Mouse (Mus musculus) liver, adult 2 months (tissue): ENCODE data around the gene Mlh3. TPM values are rescaled to one million over a fixed set of nuclear protein-coding genes. Genes with fewer than 3 reads are reported as not detected.

Source experiments
- DNase-seq: peaks from one replicate; pipeline ENCODE4 v3.0.0-alpha.2; 2011; ENCODE audit warnings: low read depth, low spot score; ENCODE audit errors: extremely low read depth
- H3K27ac ChIP-seq: fragments of 200-500 bp; replicated peaks from 2 replicates; pipeline ENCODE4 v1.5.1; 2012; ENCODE audit warnings: low read depth, mild to moderate bottlenecking, control low read depth, inconsistent platforms, low read length; ENCODE audit not compliant: insufficient read depth
- H3K27me3 ChIP-seq: fragments of 200-500 bp; 2 replicates; pipeline ENCODE4 v1.6.1; 2012; ENCODE audit warnings: mild to moderate bottlenecking, moderate library complexity, low read length, inconsistent platforms; ENCODE audit not compliant: control insufficient read depth, insufficient read depth
- H3K36me3 ChIP-seq: fragments of 200-500 bp; 2 replicates; pipeline ENCODE4 v1.6.1; 2012; ENCODE audit warnings: low read length, inconsistent platforms; ENCODE audit not compliant: control insufficient read depth, insufficient read depth
- H3K4me1 ChIP-seq: fragments of 200-500 bp; 2 replicates; pipeline ENCODE4 v1.6.1; 2011; ENCODE audit warnings: low read length; ENCODE audit not compliant: control insufficient read depth, insufficient read depth
- H3K4me3 ChIP-seq: fragments of 200-500 bp; 2 replicates; pipeline ENCODE4 v1.5.1; 2011; ENCODE audit warnings: low read depth, mild to moderate bottlenecking, control low read depth, low read length, moderate library complexity; ENCODE audit not compliant: insufficient read depth
- H3K79me2 ChIP-seq: fragments of 200-500 bp; 2 replicates; pipeline ENCODE4 v1.6.1; 2012; ENCODE audit warnings: inconsistent platforms, mild to moderate bottlenecking, low read length, moderate library complexity; ENCODE audit not compliant: control insufficient read depth, insufficient read depth
- H3K9ac ChIP-seq: fragments of 200-500 bp; 2 replicates; pipeline ENCODE4 v1.6.1; 2012; ENCODE audit warnings: low read depth, mild to moderate bottlenecking, control low read depth, inconsistent platforms, low read length
- CTCF ChIP-seq: fragments of 200-500 bp; IDR thresholded peaks from 2 replicates; pipeline ENCODE4 v1.5.1; 2011; ENCODE audit warnings: low read depth, low read length, control low read depth
- POLR2A ChIP-seq: fragments of 200-500 bp; IDR thresholded peaks from 2 replicates; pipeline ENCODE4 v1.6.1; 2011; ENCODE audit warnings: low read length, control low read depth; ENCODE audit not compliant: insufficient read depth; ENCODE audit errors: extremely low read depth
- WGBS: fragments of 180-500 bp; shearing (Covaris S2); methylation state at CpG from one replicate; pipeline ENCODE4 v1.1.7; 2018; 5-methylcytosine and 5-hydroxymethylcytosine counted together
- polyA plus RNA-seq: library from polyadenylated mRNA; depleted of rRNA; stranded (reverse); fragments of >200 nt; gene quantifications from 2 replicates; pipeline ENCODE4 v1.2.3, GENCODE M21; 2012
- total RNA-seq: library from RNA; depleted of rRNA; stranded (reverse); fragments of >200 nt; gene quantifications from 2 replicates; pipeline ENCODE4 v1.2.3, GENCODE M21; 2014

Mlh3 gene
- total and polyA plus RNA-seq, 2 experiments: 3.3 to 6.5 TPM

DNA sequence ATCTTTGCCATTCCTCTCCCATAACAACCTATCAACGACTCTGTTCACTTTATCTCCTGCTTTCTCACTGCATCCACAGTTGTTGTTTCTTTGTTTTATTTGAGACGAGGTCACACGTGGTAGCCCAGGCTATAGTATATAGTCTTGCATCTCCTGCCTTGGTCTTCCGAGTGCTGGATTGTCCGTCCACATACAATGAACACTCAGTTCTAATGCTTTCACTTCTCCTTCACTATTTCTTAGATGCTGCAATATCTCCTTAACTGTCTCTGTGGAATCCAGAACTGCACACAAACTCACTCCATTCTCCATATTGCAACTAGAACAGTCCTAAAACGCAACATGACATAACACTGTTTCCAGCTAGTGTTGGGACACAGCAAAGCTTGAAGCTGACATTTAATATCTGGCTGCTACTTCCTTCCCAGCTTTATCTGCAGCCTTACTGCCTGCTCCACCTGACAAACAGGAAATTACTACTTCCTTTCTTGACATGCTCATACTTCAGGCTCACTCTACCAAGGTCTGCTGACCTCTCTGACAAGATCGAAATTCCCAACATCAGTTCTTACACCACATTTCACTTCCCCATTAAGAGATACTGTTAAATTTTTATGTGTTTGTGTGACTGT, 13.3 kb downstream of the Mlh3 start:
- no peaks in the 10 kb centered on the region for H3K27me3 ChIP-seq
- H3K36me3 ChIP-seq: peaks cover 11% of the 10 kb centered on the region
- H3K79me2 ChIP-seq: no peaks in the 10 kb centered on the region
- TF ChIP-seq CTCF: no peak
- no peak for TF ChIP-seq POLR2A
- H3K4me3 ChIP-seq: no peak overlapping the region
- DNase-seq: peak; percentile 35
- 70% methylated on average over 7 of the region's 7 CpGs for WGBS
- H3K4me1 ChIP-seq: no peaks in the 10 kb centered on the region; the same call in 1 of the 2 replicates
- peak overlapping the region; percentile 49; the same call in 1 of the 2 replicates for H3K27ac ChIP-seq
- no peak overlapping the region for H3K9ac ChIP-seq

DNA sequence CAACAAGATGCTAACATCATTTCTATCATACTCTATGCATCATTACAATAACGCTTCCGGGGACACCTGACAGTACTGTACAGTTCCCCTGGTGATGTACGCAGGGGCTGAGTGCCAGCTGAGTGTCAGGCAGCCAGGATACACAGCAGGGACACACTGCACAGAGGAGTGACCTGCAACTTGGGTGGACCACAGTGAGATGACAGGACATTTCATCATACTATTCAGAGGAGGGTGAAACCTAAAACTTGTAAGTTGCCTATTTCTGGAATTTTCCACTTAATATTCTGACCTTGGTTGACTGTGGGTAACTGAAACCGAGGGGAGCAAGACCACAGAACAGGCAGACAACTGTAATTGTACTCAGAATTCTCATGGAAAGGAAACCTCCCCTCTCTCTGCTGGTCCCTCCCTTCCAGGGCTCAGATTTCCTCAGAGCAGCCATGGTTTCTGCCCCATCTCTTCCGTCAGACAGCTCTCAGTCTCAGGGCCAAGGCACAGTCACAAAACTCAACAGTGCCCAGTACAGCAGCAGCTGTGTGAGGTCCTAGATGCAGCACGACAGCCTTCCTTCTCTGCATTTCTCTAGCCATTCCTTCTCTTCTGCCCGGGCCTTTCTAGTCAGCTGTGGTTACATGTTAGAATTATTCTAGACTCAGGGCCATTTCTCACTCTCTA, 14.2 kb downstream of the Mlh3 start:
- DNase-seq: no peak
- H3K79me2 ChIP-seq: no peaks in the 10 kb centered on the region
- no peak overlapping the region for H3K27ac ChIP-seq
- H3K27me3 ChIP-seq: no peaks in the 10 kb centered on the region
- 83% methylated on average over 7 of the region's 7 CpGs for WGBS
- TF ChIP-seq CTCF (no peak), POLR2A (no peak)
- H3K4me1 ChIP-seq: no peaks in the 10 kb centered on the region; the same call in 1 of the 2 replicates
- H3K36me3 ChIP-seq: peaks cover 11% of the 10 kb centered on the region
- no peak overlapping the region for H3K9ac ChIP-seq
- H3K4me3 ChIP-seq: no peak overlapping the region

DNA sequence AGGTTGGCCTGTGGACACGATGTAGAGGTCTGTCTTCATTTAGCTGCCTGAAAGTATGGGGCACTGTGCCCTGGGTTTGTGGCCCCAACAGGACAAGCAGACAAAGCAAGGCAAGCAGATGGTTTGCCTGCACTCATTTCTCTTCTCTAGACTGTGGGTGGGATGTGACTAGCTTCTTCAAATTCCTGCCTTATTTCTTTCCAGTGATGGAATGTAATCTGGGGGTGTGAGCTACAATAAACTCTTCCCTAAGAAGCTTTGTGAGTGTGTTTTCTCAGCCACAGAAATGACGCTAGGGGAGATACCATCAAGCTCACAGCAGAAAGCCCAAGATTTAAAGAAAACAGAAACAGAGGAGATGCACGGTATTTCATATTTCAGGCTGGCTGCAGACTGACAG, 18.3 kb downstream of the Mlh3 start:
- Histone ChIP-seq H3K27ac (no peak overlapping the region), H3K27me3 (no peaks in the 10 kb centered on the region), H3K79me2 (no peaks in the 10 kb centered on the region), H3K36me3 (peaks cover 9% of the 10 kb centered on the region), H3K4me3 (no peak overlapping the region), H3K4me1 (no peaks in the 10 kb centered on the region), H3K9ac (no peak overlapping the region)
- TF ChIP-seq POLR2A (no peak), CTCF (no peak)
- DNase-seq: no peak
- 93% methylated on average over 3 of the region's 3 CpGs for WGBS

DNA sequence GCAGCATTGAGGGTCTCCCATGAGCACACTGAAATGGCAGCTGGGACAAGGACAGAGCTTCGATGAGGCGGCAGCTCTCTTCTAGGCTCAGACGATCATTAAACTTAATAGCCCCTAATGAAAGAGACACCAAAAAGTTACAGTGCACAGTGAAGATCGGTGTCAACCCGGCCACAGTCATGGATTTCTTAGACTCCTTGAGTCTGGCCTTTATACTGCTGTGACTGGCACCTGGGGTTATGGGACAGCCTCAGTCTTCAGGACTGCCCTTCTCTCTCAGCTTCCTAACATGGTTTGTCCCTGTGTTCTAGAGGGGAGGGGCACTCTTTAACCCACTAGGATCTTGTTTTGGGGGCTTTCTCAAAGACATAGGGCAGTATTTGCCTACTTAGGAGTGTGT, 32.8 kb downstream of the Mlh3 start:
- WGBS: 95% methylated on average over 5 of the region's 5 CpGs
- no peak overlapping the region for H3K9ac ChIP-seq
- no peak for DNase-seq

DNA sequence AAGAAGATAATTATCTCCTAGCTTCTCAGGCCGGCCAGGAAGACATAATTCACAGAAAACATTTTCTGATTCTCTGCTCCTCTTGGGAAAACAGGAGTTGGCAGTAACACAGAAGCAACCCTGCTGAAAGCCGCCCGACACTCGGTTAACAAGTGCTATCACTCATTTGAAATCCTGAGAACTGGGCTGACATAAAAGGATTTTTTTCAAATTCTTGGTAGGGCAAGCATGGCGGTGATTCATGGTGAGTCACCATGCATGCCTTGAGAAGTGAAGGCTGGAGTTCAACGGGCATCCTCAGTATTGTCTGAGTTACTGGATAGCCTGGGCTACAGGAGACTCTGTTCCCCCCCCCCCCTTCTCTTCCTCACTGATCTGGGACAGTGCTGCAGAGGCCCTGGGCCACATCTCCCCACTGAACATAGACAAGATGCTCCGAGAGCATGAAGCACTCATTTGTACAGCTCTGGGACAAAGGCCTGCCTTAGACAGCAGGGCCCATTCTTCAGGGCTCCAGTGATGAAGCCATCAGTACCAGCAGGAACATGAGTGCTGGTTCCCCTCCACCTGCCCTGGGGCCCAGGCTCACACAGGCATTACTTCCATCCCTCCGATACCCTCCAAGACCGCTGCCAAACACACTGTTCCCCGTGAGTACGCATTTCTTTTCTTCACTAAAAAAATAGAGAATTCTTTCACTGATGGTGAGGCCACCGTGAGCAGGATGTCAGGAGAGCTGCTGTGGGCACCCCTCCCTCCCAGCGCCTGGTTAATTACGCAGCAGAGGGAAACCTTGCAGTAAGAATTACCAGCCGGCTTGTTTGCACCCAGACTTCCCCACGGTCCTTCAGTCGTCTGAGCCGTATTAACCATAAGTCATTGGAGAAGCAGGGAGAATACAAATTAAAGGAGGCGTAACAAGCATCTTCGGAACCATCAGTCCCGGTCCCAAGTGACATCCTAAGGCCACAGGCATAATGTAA, 36.7 kb downstream of the Mlh3 start:
- Histone ChIP-seq H3K4me3 (no peak overlapping the region), H3K27ac (no peak overlapping the region), H3K79me2 (no peaks in the 10 kb centered on the region), H3K36me3 (peaks cover 9% of the 10 kb centered on the region; the same call in 1 of the 2 replicates), H3K9ac (no peak overlapping the region), H3K4me1 (no peaks in the 10 kb centered on the region), H3K27me3 (no peaks in the 10 kb centered on the region)
- TF ChIP-seq CTCF: no peak
- no peak for TF ChIP-seq POLR2A
- DNase-seq: no peak
- 90% methylated on average over 21 of the region's 21 CpGs for whole genome bisulfite sequencing

More for the DNA sequence above, 32.8 kb downstream of the Mlh3 start:
- Histone ChIP-seq H3K36me3 (peaks cover 11% of the 10 kb centered on the region; the same call in 1 of the 2 replicates), H3K27me3 (no peaks in the 10 kb centered on the region), H3K27ac (no peak overlapping the region), H3K4me3 (no peak overlapping the region), H3K4me1 (no peaks in the 10 kb centered on the region), H3K79me2 (no peaks in the 10 kb centered on the region)
- TF ChIP-seq CTCF (no peak), POLR2A (no peak)
